In genomic region chr8:79584966-79585365, GRCm38 (mm10) we compare ENCODE assay signal across 9 mouse cellular contexts. TPM values are rescaled to one million over a fixed set of nuclear protein-coding genes. Genes with fewer than 3 reads are reported as not detected.
DNase-seq lines count a peak whose midpoint lies in the region; ATAC-seq and TF ChIP-seq lines count a peak whose summit lies in the region.
"Had no signal": no experiment of that assay in that cellular context is flagged by ENCODE, and none has a peak within 500 bp of the region (broad histone marks: within the 10 kb centered on the region; RNA-seq: fewer than 3 reads in every experiment).

No protein-coding gene starts in this region.

- WGBS in forebrain, embryonic 11.5 days: 45% methylated on average over 3 of the region's 3 CpGs
- 18% methylated on average over 3 of the region's 3 CpGs for WGBS in stomach, postnatal 0 days

- ATAC-seq in forebrain, embryonic 11.5 days (replicated peaks; ENCODE audit: low FRiP score): no peak
- ATAC-seq in megakaryocyte-erythroid progenitor cell, adult 5-6 weeks (replicated peaks; ENCODE audit: low FRiP score, low TSS enrichment, poor library complexity, severe bottlenecking): 0 out of 2 replicates have a peak, but pooled peaks have one; percentile 46
- peak; percentile 77 for ATAC-seq in stomach, postnatal 0 days (ENCODE audit: low FRiP score, low TSS enrichment)

- H3K4me3 ChIP-seq in forebrain, embryonic 11.5 days (ENCODE audit: low read depth, low read length): no peak overlapping the region
- H3K4me3 ChIP-seq in stomach, postnatal 0 days (ENCODE audit: low read depth, low read length): no peak overlapping the region
- H3K4me3 ChIP-seq: midbrain, embryonic 12.5 days had no signal

- intact Hi-C loops in heart, postnatal 14 days (cut with DNase I): loop anchor here (2.0 to 5.0 kb wide), 4 partner anchors 188 to 897 kb away; partner anchors contain the start of gene Smad1

- peak; percentile 17 for DNase-seq in ovary, adult 18-20 months (ENCODE audit: low spot score)
- DNase-seq in ovary, postnatal 10 days (ENCODE audit: low spot score): no peak
- peak; percentile 30 to 76 for DNase-seq in adrenal gland, postnatal 36 days
- DNase-seq in forebrain, embryonic 11.5 days (ENCODE audit: low spot score): peak; percentile 59
- peak; percentile 58 to 75 for DNase-seq in heart, postnatal 14 days
- DNase-seq in layer of hippocampus, adult 9-10 months (ENCODE audit: low spot score): peak; percentile 47
- peak; percentile 61 for DNase-seq in stomach, postnatal 0 days (ENCODE audit: low spot score)

- H3K4me2 ChIP-seq in forebrain, embryonic 11.5 days (ENCODE audit: low read depth, low read length, severe bottlenecking): no peak overlapping the region
- H3K4me2 ChIP-seq in stomach, postnatal 0 days (replicated peaks; ENCODE audit: low read depth): no peak overlapping the region
- H3K4me2 ChIP-seq: midbrain, embryonic 12.5 days had no signal

- no peak for TF ChIP-seq EP300 in stomach, postnatal 0 days (optimal IDR thresholded peaks at IDR 0.05)

- no peak overlapping the region for H3K27ac ChIP-seq in forebrain, embryonic 11.5 days (ENCODE audit: low read depth, low read length)
- no peak overlapping the region for H3K27ac ChIP-seq in stomach, postnatal 0 days (replicated peaks)
- H3K27ac ChIP-seq: midbrain, embryonic 12.5 days had no signal

- H3K9me3 ChIP-seq in forebrain, embryonic 11.5 days (ENCODE audit: control insufficient read depth, low read length): no peaks in the 10 kb centered on the region
- no peaks in the 10 kb centered on the region for H3K9me3 ChIP-seq in stomach, postnatal 0 days (ENCODE audit: control insufficient read depth, low read length)
- H3K9me3 ChIP-seq: midbrain, embryonic 12.5 days had no signal

- no peaks in the 10 kb centered on the region for H3K36me3 ChIP-seq in forebrain, embryonic 11.5 days (ENCODE audit: control insufficient read depth, insufficient read depth, low read length)
- no peaks in the 10 kb centered on the region for H3K36me3 ChIP-seq in stomach, postnatal 0 days (ENCODE audit: control insufficient read depth, insufficient read depth, low read length)
- H3K36me3 ChIP-seq: midbrain, embryonic 12.5 days had no signal

- H3K9ac ChIP-seq in forebrain, embryonic 11.5 days (ENCODE audit: low read length): no peak overlapping the region
- H3K9ac ChIP-seq in stomach, postnatal 0 days (ENCODE audit: low read length): no peak overlapping the region
- H3K9ac ChIP-seq: midbrain, embryonic 12.5 days had no signal

- peak; percentile 93 for TF ChIP-seq CTCF in stomach, postnatal 0 days (IDR thresholded peaks at IDR 0.05; ENCODE audit: low read depth)

- no peaks in the 10 kb centered on the region for H3K27me3 ChIP-seq in forebrain, embryonic 11.5 days (ENCODE audit: control insufficient read depth, insufficient read depth, low read length)
- no peaks in the 10 kb centered on the region for H3K27me3 ChIP-seq in stomach, postnatal 0 days (ENCODE audit: control insufficient read depth, insufficient read depth, low read length)
- H3K27me3 ChIP-seq: midbrain, embryonic 12.5 days had no signal

- no peaks in the 10 kb centered on the region for H3K4me1 ChIP-seq in forebrain, embryonic 11.5 days (replicated peaks; ENCODE audit: control insufficient read depth, insufficient read depth, low read length)
- no peaks in the 10 kb centered on the region for H3K4me1 ChIP-seq in stomach, postnatal 0 days (replicated peaks; ENCODE audit: control insufficient read depth, insufficient read depth)
- H3K4me1 ChIP-seq: midbrain, embryonic 12.5 days had no signal

RNA-seq across cellular contexts. Expression of gene Otud4, which starts 54.5 kb away (rescaled TPM):
- total RNA-seq in adrenal gland, postnatal 36 days (2021): 10 to 100 TPM; 51.7 to 51.9 TPM
- 28.5 and 29.7 TPM in 2 replicates for polyA plus RNA-seq in forebrain, embryonic 11.5 days (2014; fragmentation: Nextera tagmentation; extraction: Ambion mirVana)
- total RNA-seq in heart, postnatal 14 days (2021): 10 to 100 TPM; 45.5 to 45.7 TPM
- total RNA-seq in megakaryocyte-erythroid progenitor cell, adult 5-6 weeks (2014; fragmentation: Nextera tagmentation): 75.5 and 87.6 TPM in 2 replicates
- total RNA-seq in megakaryocyte-erythroid progenitor cell, adult 5-6 weeks (2017): 82.2 and 82.8 TPM in 2 replicates
- polyA plus RNA-seq in stomach, postnatal 0 days (2015; fragmentation: Nextera tagmentation; extraction: Ambion mirVana): 5.4 and 5.6 TPM in 2 replicates
